Mouse (Mus musculus): ENCODE results near the gene Parp11. TPM values are rescaled to one million over a fixed set of nuclear protein-coding genes. Genes with fewer than 3 reads are reported as not detected.

The Parp11 gene
- polyA plus RNA-seq, 1 experiment: 6.0 TPM

GRCm38 (mm10) chr6:127456769-127457168 is 10.1 kb downstream of the Parp11 start:
- DNase-seq: no peak
- TF ChIP-seq CTCF (conservative IDR thresholded peaks at IDR 0.05; ENCODE audit: insufficient read depth, insufficient read length, low read depth, low read length) (no peak), POLR2A (IDR thresholded peaks at IDR 0.05; ENCODE audit: low read depth, low read length) (no peak)
- 83% methylated on average over 2 of the region's 2 CpGs for WGBS

DNA sequence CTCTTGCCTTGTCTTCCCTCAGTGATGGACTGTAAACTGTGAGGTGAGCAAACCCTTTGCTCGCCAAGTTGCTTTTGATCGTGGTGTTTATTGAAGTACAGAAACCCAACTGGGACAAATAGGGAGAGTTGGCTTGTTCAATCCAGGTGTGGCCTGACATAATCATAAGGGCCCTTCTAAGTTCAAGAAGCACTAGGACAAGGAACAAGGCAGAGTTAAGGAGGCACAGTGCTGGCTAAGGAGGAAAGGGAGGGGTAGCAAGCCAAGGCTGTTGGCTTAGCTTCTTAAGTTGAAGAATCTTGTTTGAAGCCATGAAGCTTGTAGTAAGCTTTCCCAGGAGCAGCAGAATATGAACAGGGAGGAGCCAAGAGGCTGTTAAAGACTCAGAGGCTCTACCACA is 13.1 kb downstream of the Parp11 start:
- H3K27me3 ChIP-seq (replicated peaks; ENCODE audit: control insufficient read depth, insufficient read depth, low read length): no peaks in the 10 kb centered on the region
- TF ChIP-seq CTCF (conservative IDR thresholded peaks at IDR 0.05; ENCODE audit: insufficient read depth, insufficient read length, low read depth, low read length): no peak
- TF ChIP-seq POLR2A (IDR thresholded peaks at IDR 0.05; ENCODE audit: low read depth, low read length): no peak
- WGBS: 98% methylated on average over 2 of the region's 2 CpGs

More at GRCm38 (mm10) chr6:127456769-127457168, 10.1 kb downstream of the Parp11 start:
- Histone ChIP-seq H3K4me1 (ENCODE audit: control insufficient read depth, insufficient read depth, low read length) (peaks cover 5% of the 10 kb centered on the region; the same call in 1 of the 2 replicates), H3K4me3 (ENCODE audit: insufficient read depth, low read depth, low read length) (no peak overlapping the region), H3K36me3 (ENCODE audit: control insufficient read depth, insufficient read depth, low read length) (no peaks in the 10 kb centered on the region), H3K27me3 (replicated peaks; ENCODE audit: control insufficient read depth, insufficient read depth, low read length) (no peaks in the 10 kb centered on the region), H3K27ac (ENCODE audit: insufficient read depth, low read depth, low read length) (no peak overlapping the region)

GRCm38 (mm10) chr6:127461491-127461890 is 14.9 kb downstream of the Parp11 start:
- WGBS: 80% methylated on average over 4 of the region's 4 CpGs
- H3K4me3 ChIP-seq (ENCODE audit: insufficient read depth, low read depth, low read length): no peak overlapping the region

More for the DNA sequence above, 13.1 kb downstream of the Parp11 start:
- no peak for DNase-seq
- 0 out of 2 replicates have a peak, but pooled peaks cover 4% of the 10 kb centered on the region for H3K4me1 ChIP-seq (ENCODE audit: control insufficient read depth, insufficient read depth, low read length)
- no peak overlapping the region for H3K4me3 ChIP-seq (ENCODE audit: insufficient read depth, low read depth, low read length)
- no peaks in the 10 kb centered on the region for H3K36me3 ChIP-seq (ENCODE audit: control insufficient read depth, insufficient read depth, low read length)
- H3K27ac ChIP-seq (ENCODE audit: insufficient read depth, low read depth, low read length): no peak overlapping the region

DNA sequence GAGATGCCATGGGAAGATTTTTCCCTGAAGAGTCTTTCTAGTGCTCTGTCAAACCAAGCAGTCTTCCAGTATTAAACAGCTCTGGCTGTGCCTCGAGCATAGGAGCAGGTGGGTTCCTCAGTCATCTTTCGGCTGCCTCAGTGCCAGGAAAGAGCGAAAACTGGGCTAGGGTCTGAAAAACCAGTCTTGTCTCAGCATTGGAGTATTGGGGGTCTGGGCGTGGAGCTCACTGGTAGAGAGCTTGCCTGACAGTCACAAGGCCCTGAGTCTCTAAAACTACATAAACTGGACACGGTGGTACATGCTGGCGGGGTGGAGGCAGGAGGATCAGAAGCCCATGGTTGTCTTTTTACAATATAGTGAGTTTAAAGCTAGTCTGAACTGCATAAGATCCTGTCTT is 15.6 kb downstream of the Parp11 start:
- Histone ChIP-seq H3K27ac (ENCODE audit: insufficient read depth, low read depth, low read length) (no peak overlapping the region), H3K4me1 (ENCODE audit: control insufficient read depth, insufficient read depth, low read length) (0 out of 2 replicates have a peak, but pooled peaks cover 4% of the 10 kb centered on the region), H3K36me3 (ENCODE audit: control insufficient read depth, insufficient read depth, low read length) (no peaks in the 10 kb centered on the region), H3K27me3 (replicated peaks; ENCODE audit: control insufficient read depth, insufficient read depth, low read length) (no peaks in the 10 kb centered on the region), H3K4me3 (ENCODE audit: insufficient read depth, low read depth, low read length) (no peak overlapping the region)
- no peak for DNase-seq
- no peak for TF ChIP-seq POLR2A (IDR thresholded peaks at IDR 0.05; ENCODE audit: low read depth, low read length)
- no peak for TF ChIP-seq CTCF (conservative IDR thresholded peaks at IDR 0.05; ENCODE audit: insufficient read depth, insufficient read length, low read depth, low read length)
- WGBS: 95% methylated on average over 6 of the region's 6 CpGs

More at GRCm38 (mm10) chr6:127461491-127461890, 14.9 kb downstream of the Parp11 start:
- Histone ChIP-seq H3K4me1 (ENCODE audit: control insufficient read depth, insufficient read depth, low read length) (0 out of 2 replicates have a peak, but pooled peaks cover 4% of the 10 kb centered on the region), H3K27ac (ENCODE audit: insufficient read depth, low read depth, low read length) (no peak overlapping the region), H3K36me3 (ENCODE audit: control insufficient read depth, insufficient read depth, low read length) (no peaks in the 10 kb centered on the region), H3K27me3 (replicated peaks; ENCODE audit: control insufficient read depth, insufficient read depth, low read length) (no peaks in the 10 kb centered on the region)
- TF ChIP-seq POLR2A (IDR thresholded peaks at IDR 0.05; ENCODE audit: low read depth, low read length) (no peak), CTCF (conservative IDR thresholded peaks at IDR 0.05; ENCODE audit: insufficient read depth, insufficient read length, low read depth, low read length) (no peak)
- peak; percentile 52 for DNase-seq

- 74% methylated on average over 21 of the region's 21 CpGs for WGBS
- TF ChIP-seq POLR2A (IDR thresholded peaks at IDR 0.05; ENCODE audit: low read depth, low read length) (no peak), CTCF (conservative IDR thresholded peaks at IDR 0.05; ENCODE audit: insufficient read depth, insufficient read length, low read depth, low read length) (no peak)
- no peak overlapping the region for H3K4me3 ChIP-seq (ENCODE audit: insufficient read depth, low read depth, low read length)
- no peak for DNase-seq
- no peaks in the 10 kb centered on the region for H3K27me3 ChIP-seq (replicated peaks; ENCODE audit: control insufficient read depth, insufficient read depth, low read length)
- 0 out of 2 replicates have a peak, but pooled peaks cover 4% of the 10 kb centered on the region for H3K4me1 ChIP-seq (ENCODE audit: control insufficient read depth, insufficient read depth, low read length)
- no peaks in the 10 kb centered on the region for H3K36me3 ChIP-seq (ENCODE audit: control insufficient read depth, insufficient read depth, low read length)
- H3K27ac ChIP-seq (ENCODE audit: insufficient read depth, low read depth, low read length): no peak overlapping the region
Measured at GRCm38 (mm10) chr6:127463273-127464001, 16.8 kb downstream of the Parp11 start.

DNA sequence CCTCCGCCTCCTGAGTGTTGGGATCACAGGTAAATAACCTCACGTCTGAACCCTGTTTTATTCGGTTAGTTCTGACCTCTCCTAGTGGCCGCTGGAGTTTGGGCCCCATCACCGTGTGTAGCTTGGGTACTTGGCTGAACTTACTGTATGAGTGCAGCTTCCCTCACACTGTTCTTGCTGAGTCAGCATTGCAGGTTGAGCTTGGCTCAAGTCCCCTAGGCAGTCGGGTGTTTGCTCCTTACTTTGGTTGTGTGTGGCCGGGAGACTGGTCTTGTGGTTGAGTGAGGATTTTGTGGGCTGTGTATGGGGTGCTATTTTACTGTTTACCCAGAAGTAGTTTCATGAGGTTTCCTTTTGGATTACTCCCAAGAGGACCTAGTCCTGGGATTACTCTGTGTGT is 17.9 kb downstream of the Parp11 start:
- Histone ChIP-seq H3K4me3 (ENCODE audit: insufficient read depth, low read depth, low read length) (no peak overlapping the region), H3K27ac (ENCODE audit: insufficient read depth, low read depth, low read length) (no peak overlapping the region), H3K36me3 (ENCODE audit: control insufficient read depth, insufficient read depth, low read length) (no peaks in the 10 kb centered on the region), H3K4me1 (ENCODE audit: control insufficient read depth, insufficient read depth, low read length) (0 out of 2 replicates have a peak, but pooled peaks cover 4% of the 10 kb centered on the region), H3K27me3 (replicated peaks; ENCODE audit: control insufficient read depth, insufficient read depth, low read length) (no peaks in the 10 kb centered on the region)
- DNase-seq: peak; percentile 63
- TF ChIP-seq POLR2A (IDR thresholded peaks at IDR 0.05; ENCODE audit: low read depth, low read length) (no peak), CTCF (conservative IDR thresholded peaks at IDR 0.05; ENCODE audit: insufficient read depth, insufficient read length, low read depth, low read length) (no peak)
- 56% methylated on average over 7 of the region's 7 CpGs for WGBS

DNA sequence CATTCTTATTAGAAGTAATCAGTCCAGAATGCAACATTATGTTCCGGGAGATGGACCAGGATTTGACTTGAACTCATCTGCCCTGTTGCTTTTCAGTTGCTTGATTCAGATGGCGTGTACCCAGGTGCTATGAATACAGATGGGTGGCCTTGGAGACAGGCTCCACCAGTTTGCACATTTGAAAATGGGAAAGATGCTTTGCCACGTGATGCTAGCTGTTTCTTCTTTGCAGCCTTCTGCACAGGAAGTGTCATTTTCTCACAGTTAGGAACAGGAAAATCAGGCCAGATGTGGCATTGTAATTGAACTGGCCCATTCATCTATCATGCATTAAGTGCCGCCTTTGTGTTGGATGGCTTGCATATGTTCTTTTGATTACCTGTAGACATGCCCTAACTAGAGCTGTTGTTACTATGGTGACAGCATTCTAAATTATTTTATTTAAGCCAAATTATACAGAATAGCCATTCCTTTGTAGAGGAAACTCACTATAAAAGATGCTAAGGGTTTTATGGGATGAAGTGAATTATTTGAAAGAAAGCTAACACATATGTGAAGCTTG is 20.2 kb downstream of the Parp11 start:
- no peak for DNase-seq
- no peak overlapping the region for H3K4me3 ChIP-seq (ENCODE audit: insufficient read depth, low read depth, low read length)
- WGBS: 77% methylated on average over 4 of the region's 4 CpGs
- no peak overlapping the region for H3K27ac ChIP-seq (ENCODE audit: insufficient read depth, low read depth, low read length)
- H3K4me1 ChIP-seq (ENCODE audit: control insufficient read depth, insufficient read depth, low read length): 0 out of 2 replicates have a peak, but pooled peaks cover 4% of the 10 kb centered on the region
- no peaks in the 10 kb centered on the region for H3K27me3 ChIP-seq (replicated peaks; ENCODE audit: control insufficient read depth, insufficient read depth, low read length)
- H3K36me3 ChIP-seq (ENCODE audit: control insufficient read depth, insufficient read depth, low read length): no peaks in the 10 kb centered on the region
- TF ChIP-seq CTCF (conservative IDR thresholded peaks at IDR 0.05; ENCODE audit: insufficient read depth, insufficient read length, low read depth, low read length): no peak
- no peak for TF ChIP-seq POLR2A (IDR thresholded peaks at IDR 0.05; ENCODE audit: low read depth, low read length)

Data from kidney, adult 2 months (tissue).